Mouse (Mus musculus) MEL-GATA-1-ER (cell line): Measurements from ENCODE around the gene 0610010F05Rik.
"Not testable (repeated sequence)": the region's sequence is repeated elsewhere in the genome, so short reads cannot be mapped to it uniquely, and the experiment has no call there.

ENCODE experiments used
- DNase-seq: peaks from one replicate; pipeline ENCODE4 v3.0.0-alpha.2; 2012; ENCODE audit warnings: low read depth; ENCODE audit errors: extremely low read depth

Gene 0610010F05Rik

DNA sequence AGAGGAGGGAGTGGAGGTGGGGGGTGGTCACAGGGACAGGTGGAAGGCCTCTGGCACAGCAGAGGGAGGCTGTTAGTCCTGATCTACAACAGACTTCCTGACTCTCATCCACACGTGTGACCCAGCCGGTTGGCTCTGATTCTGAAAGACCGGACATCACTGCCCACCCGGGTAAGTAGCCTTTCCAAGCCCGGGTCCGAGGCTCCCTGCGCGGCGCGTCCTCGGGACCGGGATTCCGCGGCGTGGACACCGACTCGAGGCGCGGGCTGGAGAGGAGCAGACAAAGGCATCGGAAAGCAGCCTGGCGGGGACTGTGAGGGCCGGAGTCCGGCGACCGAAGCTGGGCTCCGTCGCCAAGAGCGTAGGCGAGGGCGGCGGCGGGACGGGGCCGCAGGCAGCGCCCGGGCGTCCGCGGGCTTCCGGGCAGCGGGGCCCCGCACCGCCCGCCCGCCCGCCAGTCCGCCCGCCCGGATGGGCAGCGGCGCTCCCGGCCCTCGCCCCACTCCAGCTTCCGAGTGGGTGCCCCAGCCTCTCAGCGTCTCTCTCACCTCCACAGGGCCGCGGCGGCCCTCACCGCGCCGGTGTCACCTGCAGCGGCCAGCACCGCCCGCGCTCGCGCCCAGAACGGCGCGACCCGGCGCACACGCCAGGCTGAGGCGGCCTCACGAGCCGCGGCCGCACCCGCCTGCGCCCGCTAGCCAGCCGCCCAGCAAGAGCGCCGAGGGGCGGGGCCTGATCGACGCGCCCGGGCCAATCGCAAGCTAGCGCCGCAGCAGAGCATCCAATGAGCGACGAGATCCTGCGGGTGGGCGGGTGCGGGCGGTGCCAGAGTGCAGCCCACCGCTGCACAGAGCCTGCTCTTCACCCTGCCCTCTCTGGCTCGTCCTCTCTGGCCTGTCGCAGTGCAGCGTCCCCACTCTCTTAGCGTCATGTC is at the start of gene 0610010F05Rik:
0610010F05Rik (minus strand) TSS at position 695 of the 934 bp plus-strand sequence.
- DNase-seq: peak; percentile 80

DNA sequence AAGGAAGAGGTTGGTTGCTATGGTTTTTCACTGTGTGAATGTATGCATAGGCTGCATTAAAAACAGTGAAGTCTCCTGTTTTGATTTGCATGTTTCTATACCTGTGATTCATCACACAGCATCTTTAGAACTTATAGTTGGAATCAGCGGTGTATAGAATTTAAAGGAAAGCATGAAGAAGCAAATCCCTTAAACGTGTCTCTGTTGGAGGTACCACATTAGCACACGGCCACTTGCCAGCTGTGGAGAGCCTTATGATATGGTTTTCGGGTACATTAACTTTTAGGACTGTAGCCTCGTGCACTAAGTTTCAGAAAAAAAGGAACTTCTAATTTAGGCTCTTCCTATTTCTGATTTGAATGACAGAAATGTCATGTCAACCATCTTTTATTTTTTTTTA is 49.1 kb upstream of the 0610010F05Rik start:
- no peak for DNase-seq

DNA sequence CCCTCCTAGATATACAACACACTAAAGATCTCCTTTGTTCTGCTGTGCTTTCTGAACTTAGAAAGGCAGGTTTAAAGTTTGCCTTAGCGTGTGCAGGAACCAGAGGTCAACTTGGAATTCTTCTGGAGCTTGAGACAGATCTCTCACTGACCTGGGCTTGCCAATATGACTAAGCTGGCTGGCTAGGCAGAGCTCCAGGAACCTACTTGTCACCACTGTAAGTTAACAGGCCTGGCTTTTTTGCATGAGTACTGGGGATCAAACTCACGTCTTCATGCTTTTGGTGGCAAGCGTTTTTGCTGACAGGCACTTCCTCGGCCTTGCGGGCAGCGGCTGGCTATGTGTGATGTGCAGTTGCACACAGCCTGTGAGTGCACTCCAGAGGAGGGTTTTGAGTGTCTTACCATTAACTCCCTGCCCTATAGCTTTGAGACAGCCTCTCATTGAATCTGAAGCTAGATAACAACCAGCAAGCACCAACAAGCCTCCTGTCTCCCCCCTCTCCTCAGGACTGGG is 47.1 kb upstream of the 0610010F05Rik start:
- DNase-seq: no peak

DNA sequence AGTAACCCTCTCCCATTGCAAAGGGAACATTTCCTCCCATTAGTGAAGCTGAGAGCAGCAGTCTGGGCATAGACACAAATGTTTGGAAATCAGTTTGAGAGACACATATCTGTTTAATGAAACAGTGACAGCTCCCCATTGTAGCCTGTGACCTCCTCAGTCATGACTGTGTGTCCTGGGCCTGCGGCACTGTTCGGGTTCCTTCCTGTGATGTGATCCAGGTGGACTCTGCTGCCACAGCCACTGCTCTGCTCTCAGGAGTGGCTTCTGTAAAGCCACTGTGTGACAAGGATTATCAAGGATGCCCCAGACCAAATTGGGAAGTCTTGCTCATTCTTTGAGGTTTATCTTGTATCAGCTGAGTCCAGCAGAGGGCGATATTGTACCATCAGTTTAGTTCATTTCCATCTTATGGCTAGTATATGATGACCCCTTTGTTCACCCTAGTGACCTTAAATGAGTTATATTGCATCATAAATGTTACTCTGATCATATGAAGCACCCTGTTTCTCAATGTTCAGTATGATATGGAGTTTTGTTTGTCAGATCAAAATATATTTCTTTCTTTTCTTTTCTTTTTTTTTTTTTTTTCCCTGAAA is 45.7 kb upstream of the 0610010F05Rik start:
- peak; percentile 49 for DNase-seq

- no peak for DNase-seq
Observed at GRCm38 (mm10) chr11:23676100-23676499, 42.7 kb upstream of the 0610010F05Rik start.

- no peak for DNase-seq
Observed at GRCm38 (mm10) chr11:23672256-23672749, 38.9 kb upstream of the 0610010F05Rik start.

DNA sequence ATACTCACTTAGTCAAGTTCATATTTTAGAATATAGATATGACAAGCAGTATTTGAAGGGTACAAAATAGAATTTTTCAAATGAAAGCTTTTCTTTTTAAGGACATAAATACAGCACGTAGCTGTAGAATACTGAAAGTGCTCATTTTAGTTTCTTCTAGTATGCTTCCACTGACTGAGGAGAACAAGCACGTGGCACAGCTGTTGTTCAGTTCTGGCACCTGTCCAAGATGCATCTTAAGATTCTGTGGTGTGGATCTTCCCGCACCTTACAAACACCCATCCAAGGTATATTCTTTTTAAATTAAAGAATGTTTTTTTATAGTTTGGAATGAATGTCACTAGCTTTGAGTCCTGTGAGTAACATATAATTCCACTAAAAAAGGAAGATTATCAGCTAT is 33.7 kb upstream of the 0610010F05Rik start:
- peak; percentile 60 for DNase-seq

DNA sequence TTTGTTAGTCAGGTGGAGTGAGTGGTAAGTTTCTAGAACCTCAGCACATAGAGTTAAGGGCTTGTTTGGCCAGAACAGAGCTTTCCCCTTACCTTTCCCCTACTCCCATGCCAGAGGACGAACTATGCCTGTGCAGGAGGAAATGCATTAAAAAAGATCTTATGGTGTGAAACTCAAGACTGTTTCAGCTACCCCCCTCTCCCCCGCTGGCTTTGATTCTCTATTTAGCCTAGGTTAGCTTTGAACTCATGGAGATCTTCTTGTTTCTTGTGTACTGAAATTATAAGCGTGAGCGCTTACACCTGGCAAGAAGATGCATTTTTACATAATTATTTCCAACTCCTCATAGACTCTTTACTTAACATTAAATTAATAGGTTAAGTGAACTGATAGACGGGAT is 33.1 kb upstream of the 0610010F05Rik start:
- no peak for DNase-seq

DNA sequence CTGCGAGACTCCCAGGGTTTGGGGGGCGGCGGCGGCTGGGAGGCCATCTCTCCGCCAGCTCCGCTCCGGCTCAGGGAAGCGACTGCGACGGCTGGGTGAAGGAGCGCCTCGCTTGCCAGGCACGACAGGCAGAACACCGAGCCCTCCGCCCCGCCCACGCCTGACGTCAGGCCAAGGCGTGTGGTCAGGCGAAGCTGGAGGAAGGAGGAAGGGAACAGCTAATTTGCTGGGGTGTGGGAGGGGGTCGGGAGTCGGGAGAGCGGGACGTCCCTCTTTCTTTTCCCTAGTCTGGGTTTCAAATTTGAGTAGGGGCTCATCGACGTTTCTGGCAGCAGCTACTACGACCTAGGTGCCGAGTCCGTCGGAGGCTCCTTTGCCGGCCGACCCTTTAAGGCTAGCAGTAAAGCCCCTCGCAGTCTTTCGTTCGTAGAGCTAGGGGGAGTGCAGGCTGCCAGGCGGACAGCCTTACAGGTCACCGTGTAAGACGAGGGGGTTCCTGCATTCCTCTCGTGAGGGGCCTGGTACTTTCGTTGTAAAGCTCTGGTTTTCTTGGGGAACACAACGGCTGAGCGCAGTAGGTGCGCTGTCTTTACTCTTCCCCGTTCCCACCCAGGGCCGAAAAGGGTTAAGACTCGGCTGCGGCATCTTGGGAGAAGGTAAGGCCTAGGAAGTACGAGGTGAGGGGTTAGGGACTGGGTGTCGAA is 32.5 kb upstream of the 0610010F05Rik start, which contains the start of gene Pex13:
Pex13 (minus strand) TSS at position 162 of the 704 bp plus-strand sequence.
- DNase-seq: peak; percentile 91

GRCm38 (mm10) chr11:23665311-23665786 is 31.9 kb upstream of the 0610010F05Rik start, which contains the start of gene Pus10:
Gene Pus10 (plus strand): TSS chr11:23665674.
- no peak for DNase-seq

GRCm38 (mm10) chr11:23664232-23664631 is 30.8 kb upstream of the 0610010F05Rik start:
- DNase-seq: no peak

DNA sequence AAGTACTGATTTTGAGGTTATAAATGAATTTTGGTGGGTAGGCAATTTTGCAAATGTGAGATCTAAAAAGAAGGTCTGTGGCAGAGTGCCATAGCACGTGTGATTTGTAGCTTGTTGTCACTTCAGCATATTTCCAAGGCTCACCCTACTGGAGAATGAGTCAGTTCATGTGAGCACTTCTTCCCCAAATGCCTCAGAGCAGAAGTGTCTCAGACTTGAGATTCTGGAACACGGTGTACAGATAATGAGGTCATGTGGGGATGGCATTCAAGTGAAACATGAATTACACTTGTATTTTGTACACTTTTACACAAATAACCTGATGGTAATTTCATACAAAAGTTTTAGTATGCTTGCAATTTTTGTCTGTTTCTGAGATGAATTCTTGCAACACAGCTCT is 24.4 kb upstream of the 0610010F05Rik start:
- no peak for DNase-seq

DNA sequence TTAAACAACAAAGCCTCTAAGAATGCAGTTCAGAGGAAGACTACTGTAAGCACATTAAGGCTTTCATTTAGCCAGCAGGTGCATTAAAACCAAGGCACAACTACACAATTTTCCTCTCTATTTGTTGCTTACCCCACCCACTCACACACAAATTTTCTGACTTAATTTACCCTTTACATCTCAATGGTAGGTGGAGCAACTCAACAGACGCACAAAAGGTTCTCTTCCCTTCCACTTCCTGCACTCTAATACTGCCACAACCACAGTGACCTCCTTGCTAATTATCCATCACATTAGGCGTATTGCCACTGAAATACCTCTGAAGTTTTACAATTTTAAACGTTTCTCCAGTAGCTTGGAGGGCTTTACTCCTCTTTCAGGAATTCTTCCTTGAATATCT is 20.2 kb upstream of the 0610010F05Rik start:
- DNase-seq: no peak

DNA sequence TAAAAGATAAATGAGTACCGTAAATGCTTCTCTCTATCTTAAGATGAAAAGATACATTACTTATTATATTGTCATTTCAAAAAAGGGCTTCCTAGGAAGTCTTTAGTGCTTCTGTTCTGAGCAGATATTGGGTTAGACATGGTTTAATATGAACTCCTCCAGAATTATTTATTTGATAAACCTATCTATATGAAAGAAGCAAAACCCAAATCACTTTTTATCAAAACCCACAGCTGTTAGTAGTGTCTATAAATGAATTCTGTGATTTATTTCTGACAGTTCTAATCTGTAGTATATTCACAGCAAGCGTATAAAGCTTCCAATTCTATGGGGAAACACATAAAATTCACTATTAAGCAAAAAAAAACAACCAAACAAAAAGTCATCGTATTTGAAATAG is 14.4 kb upstream of the 0610010F05Rik start:
- no peak for DNase-seq

- DNase-seq: no peak
Observed at GRCm38 (mm10) chr11:23647431-23647830, 14.0 kb upstream of the 0610010F05Rik start.

DNA sequence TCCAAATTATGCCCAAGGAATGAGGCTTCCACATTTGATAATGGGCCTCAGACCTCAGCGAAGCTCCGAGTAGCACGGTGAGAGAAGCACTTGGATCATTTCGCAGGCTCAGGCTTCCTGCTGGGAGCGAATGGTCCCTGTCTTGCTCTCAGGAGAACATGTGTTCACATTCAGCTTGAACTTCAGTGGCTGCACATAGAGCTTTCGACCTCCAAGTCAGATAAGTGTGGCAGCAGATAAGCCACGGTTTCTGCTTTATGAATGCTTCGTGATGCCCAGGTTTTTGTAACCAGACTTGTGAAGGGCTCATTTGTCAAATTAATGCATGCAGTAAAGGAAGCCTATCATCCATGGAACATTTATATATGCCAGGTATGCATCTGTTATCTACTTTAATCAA is 1.1 kb upstream of the 0610010F05Rik start:
- no peak for DNase-seq

DNA sequence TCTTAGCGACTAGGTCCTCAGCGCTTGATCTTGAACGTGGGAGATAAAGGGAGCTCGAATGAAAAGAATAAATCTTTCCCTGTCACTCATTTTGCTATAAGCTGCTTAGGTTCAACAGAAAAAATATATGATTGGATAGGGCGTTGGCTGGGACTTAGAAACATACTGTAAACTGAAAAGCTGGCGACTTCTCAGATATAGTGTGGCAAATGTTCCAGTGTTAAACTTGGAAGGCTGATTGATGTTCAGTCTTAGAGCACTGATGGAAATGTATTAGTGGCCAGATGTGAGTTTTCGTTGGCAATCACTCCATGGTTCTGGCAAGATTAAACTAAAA is 408 bp upstream of the 0610010F05Rik start:
- DNase-seq: no peak

DNA sequence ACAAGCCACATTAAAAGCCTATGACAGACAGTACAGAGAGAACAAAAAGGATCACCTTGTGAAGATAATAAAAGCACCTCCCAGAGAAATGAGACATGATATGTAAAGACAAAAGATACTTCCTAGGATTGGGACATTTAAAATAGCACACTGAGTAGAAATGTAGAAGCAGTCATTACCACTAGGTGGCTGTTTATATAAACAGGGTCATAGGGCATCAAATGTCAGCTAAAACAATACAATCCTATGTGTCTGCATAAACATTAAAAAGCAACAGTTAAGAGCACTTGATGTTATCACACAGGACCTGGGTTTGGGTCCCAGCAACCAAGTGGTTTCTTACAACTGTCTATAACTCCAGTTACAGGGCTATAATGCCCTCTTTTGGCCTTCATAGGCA is 2.8 kb downstream of the 0610010F05Rik start:
- DNase-seq: no peak

- no peak for DNase-seq
Observed at GRCm38 (mm10) chr11:23618995-23619394, 14.4 kb downstream of the 0610010F05Rik start.

- DNase-seq: peak; percentile 29
Observed at GRCm38 (mm10) chr11:23614546-23614945, 18.9 kb downstream of the 0610010F05Rik start.

- not testable (repeated sequence) for DNase-seq
Observed at GRCm38 (mm10) chr11:23607291-23607690, 26.1 kb downstream of the 0610010F05Rik start.
